Mouse (Mus musculus) myocyte (in vitro differentiated cells): ENCODE data around the gene Ulk4. TPM values are rescaled to one million over a fixed set of nuclear protein-coding genes. Genes with fewer than 3 reads are reported as not detected.

ENCODE experiments used
- H3K27me3 ChIP-seq: one replicate; pipeline ENCODE4 v1.6.1; 2011; ENCODE audit not compliant: control insufficient read depth, insufficient read depth, insufficient read length
- H3K36me3 ChIP-seq: one replicate; pipeline ENCODE4 v1.6.1; 2011; ENCODE audit not compliant: control insufficient read depth, insufficient read depth
- H3K4me2 ChIP-seq: one replicate; pipeline ENCODE4 v1.6.1; 2011; ENCODE audit warnings: low read depth, control low read depth
- H3K4me3 ChIP-seq: one replicate; pipeline ENCODE4 v1.5.1; 2011; ENCODE audit warnings: mild to moderate bottlenecking, control low read depth, moderate library complexity
- H3K79me2 ChIP-seq: one replicate; pipeline ENCODE4 v1.6.1; 2011; ENCODE audit not compliant: control insufficient read depth, insufficient read depth
- H3ac ChIP-seq: one replicate; pipeline ENCODE4 v1.6.1; 2011; ENCODE audit not compliant: control insufficient read depth, insufficient read length
- CEBPB ChIP-seq: IDR thresholded peaks from 2 replicates; pipeline ENCODE4 v1.6.1; 2011; ENCODE audit warnings: mild to moderate bottlenecking, moderate library complexity; ENCODE audit not compliant: poor library complexity, insufficient read depth, severe bottlenecking
- E2F4 ChIP-seq: IDR thresholded peaks from one replicate; pipeline ENCODE4 v1.6.1; 2011; ENCODE audit warnings: mild to moderate bottlenecking, control low read depth, moderate library complexity; ENCODE audit not compliant: insufficient read depth
- MAX ChIP-seq: IDR thresholded peaks from one replicate; pipeline ENCODE4 v1.6.1; 2011; ENCODE audit warnings: low read depth, mild to moderate bottlenecking, control low read depth
- MYOD1 ChIP-seq, 3 experiments: IDR thresholded peaks; one replicate each; pipeline ENCODE4 v1.6.1; 2011; ENCODE audit warnings: control low read depth in 2 of 3, low read depth in 2 of 3, mild to moderate bottlenecking in 2 of 3, moderate library complexity in 1 of 3; ENCODE audit not compliant: insufficient read length in 2 of 3, control insufficient read depth in 1 of 3
- MYOG ChIP-seq, 3 experiments: IDR thresholded peaks; one replicate each; pipeline ENCODE4 v1.6.1; 2011; ENCODE audit warnings: control low read depth in 2 of 3, low read depth in 2 of 3, mild to moderate bottlenecking in 2 of 3; ENCODE audit not compliant: insufficient read length in 2 of 3, control insufficient read depth in 1 of 3, insufficient read depth in 1 of 3
- POLR2A ChIP-seq: IDR thresholded peaks from one replicate; pipeline ENCODE4 v1.6.1; 2011; ENCODE audit warnings: low read depth, mild to moderate bottlenecking, control low read depth, moderate library complexity; ENCODE audit not compliant: insufficient read length
- POLR2AphosphoS2 ChIP-seq: IDR thresholded peaks from one replicate; pipeline ENCODE4 v1.6.1; 2011; ENCODE audit warnings: low read depth, control low read depth; ENCODE audit not compliant: insufficient read length
- REST ChIP-seq: IDR thresholded peaks from one replicate; pipeline ENCODE4 v1.6.1; 2011; ENCODE audit warnings: mild to moderate bottlenecking, control low read depth, moderate library complexity; ENCODE audit not compliant: insufficient read depth, insufficient read length
- SRF ChIP-seq: IDR thresholded peaks from one replicate; pipeline ENCODE4 v1.6.1; 2011; ENCODE audit warnings: low read depth; ENCODE audit not compliant: control insufficient read depth, insufficient read length
- TCF12 ChIP-seq: IDR thresholded peaks from one replicate; pipeline ENCODE4 v1.6.1; 2011; ENCODE audit warnings: mild to moderate bottlenecking, control low read depth; ENCODE audit not compliant: poor library complexity, insufficient read depth, severe bottlenecking
- TCF3 ChIP-seq: IDR thresholded peaks from one replicate; pipeline ENCODE4 v1.6.1; 2011; ENCODE audit warnings: low read depth, control low read depth; ENCODE audit not compliant: insufficient read length
- USF1 ChIP-seq: IDR thresholded peaks from one replicate; pipeline ENCODE4 v1.6.1; 2011; ENCODE audit warnings: low read depth, mild to moderate bottlenecking, control low read depth, moderate library complexity
- polyA plus RNA-seq: library from polyadenylated mRNA; unstranded; fragments of >200 nt; fragmentation: generic; extraction: Trizol; gene quantifications from one replicate; pipeline ENCODE4 v1.2.1, GENCODE M21; 2012; ENCODE audit warnings: missing spikeins

The Ulk4 gene
- polyA plus RNA-seq, 1 experiment = 0.85 TPM

DNA sequence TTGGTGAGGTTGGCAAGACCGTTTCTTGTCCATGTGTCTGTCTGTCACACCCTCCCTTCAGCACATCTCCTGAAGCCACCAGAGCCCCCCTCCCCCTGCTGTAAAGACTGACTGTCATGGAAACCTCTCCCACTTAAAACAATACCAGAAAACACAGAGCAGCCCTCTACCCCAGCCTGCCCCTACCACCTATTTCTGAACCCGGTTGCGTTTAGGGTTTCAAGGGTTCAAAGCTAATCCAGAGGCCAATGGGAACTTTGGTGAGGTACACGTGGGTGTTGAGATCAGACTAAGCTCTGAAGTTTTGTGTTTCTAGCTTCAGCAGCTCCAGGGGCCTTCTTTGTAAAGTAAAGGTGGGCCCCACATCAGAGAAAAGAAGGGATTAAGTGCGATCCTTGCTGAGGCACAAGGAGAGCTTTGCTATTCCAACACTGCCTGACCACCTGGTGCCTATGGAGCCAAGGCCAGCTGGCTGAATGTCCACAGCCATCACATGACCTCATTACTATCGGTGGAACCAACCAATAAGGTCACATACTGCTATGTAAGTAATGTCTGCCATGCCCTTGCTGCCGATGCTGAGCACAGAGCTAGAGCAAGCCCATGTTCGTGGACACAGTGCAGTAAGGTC lies 204.8 kb downstream of the Ulk4 start:
- TF ChIP-seq SRF (no peak), USF1 (peak; percentile 11)
- Histone ChIP-seq H3K36me3 (no peaks in the 10 kb centered on the region), H3K27me3 (no peaks in the 10 kb centered on the region), H3ac (no peak overlapping the region), H3K79me2 (no peaks in the 10 kb centered on the region), H3K4me2 (no peak overlapping the region), H3K4me3 (no peak overlapping the region)

DNA sequence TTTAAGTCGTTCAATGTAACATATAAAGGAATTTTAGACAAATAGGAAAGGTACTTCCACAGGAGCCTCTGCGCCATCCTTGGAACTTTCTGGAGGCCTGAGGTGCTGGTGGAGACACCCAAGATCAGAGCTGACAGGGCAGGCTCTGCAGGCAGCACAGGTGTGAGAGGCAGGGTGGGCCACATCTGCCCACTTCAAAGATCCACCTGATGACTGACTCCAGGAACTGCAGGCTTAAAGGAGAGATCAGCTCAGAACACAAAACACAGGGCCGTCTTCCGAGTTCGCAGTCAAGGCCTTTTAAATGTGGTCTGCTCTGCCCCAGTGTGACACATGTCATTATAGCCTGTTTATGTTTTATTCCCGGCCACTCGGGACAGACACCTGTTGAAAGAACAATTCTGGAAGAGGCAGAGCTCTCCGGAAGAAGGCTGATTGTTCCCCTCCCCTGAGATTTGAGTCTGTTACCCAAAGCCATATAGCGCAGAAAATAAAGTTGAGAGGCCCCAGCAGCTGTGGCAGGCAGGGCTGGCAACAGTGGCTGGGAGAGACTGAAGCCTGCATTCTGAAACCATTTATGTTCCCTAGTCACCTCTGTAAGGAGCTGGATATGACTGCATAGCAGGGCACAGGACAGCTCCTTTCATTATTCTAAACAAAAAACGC lies 205.4 kb downstream of the Ulk4 start:
- no peak overlapping the region for H3ac ChIP-seq
- TF ChIP-seq MYOD1 (IDR thresholded peaks at IDR 0.05; ENCODE audit: control insufficient read depth in 1 of 3, insufficient read length in 2 of 3, low read depth in 2 of 3) (no peak), POLR2A (no peak), POLR2AphosphoS2 (no peak), REST (no peak), E2F4 (no peak), SRF (no peak), MAX (no peak), CEBPB (no peak), TCF12 (no peak), MYOG (IDR thresholded peaks at IDR 0.05; ENCODE audit: control insufficient read depth in 1 of 3, insufficient read depth in 1 of 3, insufficient read length in 2 of 3, low read depth in 2 of 3) (no peak), USF1 (no peak), TCF3 (no peak)
- H3K4me3 ChIP-seq = no peak overlapping the region
- H3K4me2 ChIP-seq = no peak overlapping the region
- H3K36me3 ChIP-seq = no peaks in the 10 kb centered on the region
- H3K27me3 ChIP-seq = no peaks in the 10 kb centered on the region
- no peaks in the 10 kb centered on the region for H3K79me2 ChIP-seq

DNA sequence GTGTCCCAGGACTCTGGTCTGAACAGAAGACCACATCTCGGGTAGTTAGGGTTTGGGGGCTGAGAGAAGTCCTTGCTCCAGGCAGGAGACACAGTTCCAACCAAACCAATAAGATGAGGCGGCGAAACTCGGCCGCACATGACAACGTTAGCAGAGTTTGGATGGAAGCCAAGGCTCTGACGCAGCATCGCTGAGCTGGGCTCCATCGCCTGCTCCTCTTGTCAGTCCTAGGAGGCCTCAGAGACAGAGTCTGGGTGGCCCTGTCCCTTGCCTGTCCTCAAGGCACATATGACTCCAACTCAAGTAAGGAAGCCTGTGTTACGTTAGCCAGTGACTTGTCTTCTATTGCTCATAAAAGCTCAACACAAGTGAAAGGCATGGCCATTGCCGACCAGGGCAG lies 205.9 kb downstream of the Ulk4 start:
- Histone ChIP-seq H3K4me3 (no peak overlapping the region), H3K27me3 (no peaks in the 10 kb centered on the region), H3K36me3 (no peaks in the 10 kb centered on the region), H3ac (no peak overlapping the region), H3K4me2 (no peak overlapping the region), H3K79me2 (no peaks in the 10 kb centered on the region)
- TF ChIP-seq TCF12 (no peak), REST (no peak), USF1 (no peak), E2F4 (no peak), CEBPB (no peak), SRF (no peak), MYOD1 (IDR thresholded peaks at IDR 0.05; ENCODE audit: control insufficient read depth in 1 of 3, insufficient read length in 2 of 3, low read depth in 2 of 3) (no peak), MAX (no peak), POLR2A (no peak), MYOG (IDR thresholded peaks at IDR 0.05; ENCODE audit: control insufficient read depth in 1 of 3, insufficient read depth in 1 of 3, insufficient read length in 2 of 3, low read depth in 2 of 3) (no peak), POLR2AphosphoS2 (no peak), TCF3 (no peak)

DNA sequence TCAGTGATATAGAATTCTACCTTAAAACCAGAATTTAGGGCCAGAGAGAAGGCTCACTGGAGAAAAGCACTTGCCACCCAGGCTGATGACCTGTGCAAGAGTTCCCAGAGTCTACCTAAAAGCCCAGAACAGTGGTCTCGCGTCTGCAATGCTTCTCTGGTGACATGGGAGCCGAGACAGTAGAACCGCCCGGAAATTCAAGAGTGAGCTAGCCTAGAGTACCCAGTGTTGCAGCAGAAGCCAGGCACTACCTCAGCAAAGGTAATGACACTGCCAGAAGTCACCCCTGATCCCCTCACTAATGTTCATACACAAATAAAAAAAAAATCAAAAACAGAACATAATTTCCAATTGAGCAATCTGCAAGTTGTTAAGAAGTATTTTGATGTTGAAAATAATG lies 208.9 kb downstream of the Ulk4 start:
- Histone ChIP-seq H3K27me3 (no peaks in the 10 kb centered on the region), H3K36me3 (no peaks in the 10 kb centered on the region), H3K4me3 (no peak overlapping the region), H3K4me2 (no peak overlapping the region), H3K79me2 (no peaks in the 10 kb centered on the region), H3ac (no peak overlapping the region)
- no peak for TF ChIP-seq CEBPB
- TF ChIP-seq E2F4 = no peak
- no peak for TF ChIP-seq TCF12
- no peak for TF ChIP-seq MYOG (IDR thresholded peaks at IDR 0.05; ENCODE audit: control insufficient read depth in 1 of 3, insufficient read depth in 1 of 3, insufficient read length in 2 of 3, low read depth in 2 of 3)
- no peak for TF ChIP-seq MYOD1 (IDR thresholded peaks at IDR 0.05; ENCODE audit: control insufficient read depth in 1 of 3, insufficient read length in 2 of 3, low read depth in 2 of 3)

DNA sequence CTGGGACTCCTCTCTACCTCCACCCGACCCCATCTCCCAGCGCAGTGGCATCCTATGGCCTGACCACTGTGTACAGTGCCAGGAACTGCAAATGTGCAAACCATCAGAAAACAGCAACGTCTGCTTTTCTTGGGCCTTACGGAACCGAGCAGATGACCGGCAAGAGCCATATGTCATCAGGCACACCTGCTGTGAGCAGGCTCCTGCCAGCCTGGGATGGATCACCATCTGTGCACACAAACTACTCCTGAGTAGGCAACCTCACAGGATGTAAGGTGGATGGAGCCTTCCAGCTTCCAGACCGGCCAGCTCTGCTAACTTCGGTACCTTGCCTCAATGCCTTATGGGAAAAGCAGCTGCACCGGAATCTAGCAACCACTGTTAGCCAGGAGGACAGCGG lies 210.0 kb downstream of the Ulk4 start:
- Histone ChIP-seq H3K27me3 (no peaks in the 10 kb centered on the region), H3K79me2 (no peaks in the 10 kb centered on the region), H3K4me3 (no peak overlapping the region), H3K36me3 (no peaks in the 10 kb centered on the region), H3ac (no peak overlapping the region), H3K4me2 (no peak overlapping the region)
- TF ChIP-seq TCF3 = no peak
- no peak for TF ChIP-seq POLR2A
